Mouse (Mus musculus) thymus, adult 2 months (tissue): ENCODE results near the gene Iqub. TPM values are rescaled to one million over a fixed set of nuclear protein-coding genes. Genes with fewer than 3 reads are reported as not detected.

ENCODE experiments used
- DNase-seq: peaks from one replicate; pipeline ENCODE4 v3.0.0; 2021
- H3K27ac ChIP-seq: fragments of 200-500 bp; 2 replicates; pipeline ENCODE4 v1.5.1; 2012; ENCODE audit warnings: low read length, control low read depth; ENCODE audit not compliant: control insufficient read depth, insufficient read depth
- H3K27me3 ChIP-seq: fragments of 200-500 bp; 2 replicates; pipeline ENCODE4 v1.6.1; 2012; ENCODE audit warnings: mild to moderate bottlenecking, low read length, moderate library complexity, mixed read lengths; ENCODE audit not compliant: control insufficient read depth, insufficient read depth
- H3K36me3 ChIP-seq: fragments of 200-500 bp; 2 replicates; pipeline ENCODE4 v1.6.1; 2012; ENCODE audit warnings: mild to moderate bottlenecking, low read length, moderate library complexity; ENCODE audit not compliant: control insufficient read depth, insufficient read depth
- H3K4me1 ChIP-seq: fragments of 200-500 bp; replicated peaks from 2 replicates; pipeline ENCODE4 v1.6.1; 2012; ENCODE audit warnings: low read length; ENCODE audit not compliant: control insufficient read depth, insufficient read depth
- H3K4me3 ChIP-seq: fragments of 200-500 bp; 2 replicates; pipeline ENCODE4 v1.5.1; 2012; ENCODE audit warnings: mild to moderate bottlenecking, low read length, control low read depth, moderate library complexity; ENCODE audit not compliant: control insufficient read depth, insufficient read depth
- CTCF ChIP-seq: fragments of 200-500 bp; IDR thresholded peaks from 2 replicates; pipeline ENCODE4 v1.5.1; 2012; ENCODE audit warnings: mild to moderate bottlenecking, control low read depth, low read length, moderate library complexity, borderline replicate concordance; ENCODE audit not compliant: control insufficient read depth, poor library complexity, insufficient read depth; ENCODE audit errors: extremely low read depth
- POLR2A ChIP-seq: fragments of 200-500 bp; IDR thresholded peaks from 2 replicates; pipeline ENCODE4 v1.6.1; 2012; ENCODE audit warnings: mild to moderate bottlenecking, low read length, control low read depth, moderate library complexity; ENCODE audit not compliant: control insufficient read depth, poor library complexity, insufficient read depth; ENCODE audit errors: extremely low read depth
- WGBS: fragments of 180-500 bp; shearing (Covaris S2); methylation state at CpG from one replicate; pipeline ENCODE4 v1.1.7; 2018; 5-methylcytosine and 5-hydroxymethylcytosine counted together
- polyA plus RNA-seq: library from polyadenylated mRNA; depleted of rRNA; stranded (reverse); fragments of >200 nt; gene quantifications from 2 replicates; pipeline ENCODE4 v1.2.3, GENCODE M21; 2012; rRNA removed

Gene Iqub
- polyA plus RNA-seq, 1 experiment: 0.05 TPM

DNA sequence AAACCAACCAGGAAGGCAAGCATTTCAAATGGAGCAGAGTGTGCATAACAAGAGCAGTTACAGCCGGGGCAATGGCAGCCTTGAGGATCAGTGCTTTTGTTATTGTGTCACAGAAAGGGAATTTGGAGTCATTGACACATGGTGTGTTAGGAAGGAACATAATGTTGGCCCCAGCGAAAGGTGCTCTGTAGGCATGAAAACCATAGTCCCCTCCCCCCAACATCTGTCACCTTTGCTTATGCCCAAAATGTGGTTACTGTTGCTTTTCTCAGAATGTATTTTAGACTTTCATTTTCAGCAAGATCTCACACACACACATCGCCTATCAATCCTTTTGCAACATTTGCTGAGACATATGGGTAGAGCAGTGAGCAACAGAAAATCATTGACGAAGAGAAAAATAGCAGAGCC lies 117.6 kb downstream of the Iqub start:
- WGBS: 81% methylated on average over 4 of the region's 4 CpGs
- TF ChIP-seq POLR2A: no peak
- TF ChIP-seq CTCF: no peak
- no peaks in the 10 kb centered on the region for H3K36me3 ChIP-seq
- H3K4me3 ChIP-seq: no peak overlapping the region
- no peak for DNase-seq
- H3K27me3 ChIP-seq: no peaks in the 10 kb centered on the region
- H3K27ac ChIP-seq: no peak overlapping the region
- no peaks in the 10 kb centered on the region for H3K4me1 ChIP-seq

Other genes with a start within 250 kb of the Iqub start
- gene Ndufa5, start 12.9 kb upstream of the Iqub start, polyA plus RNA-seq: 3.6 and 3.8 TPM in 2 replicates
- gene Asb15, start 13.1 kb upstream of the Iqub start, polyA plus RNA-seq: 1.1 TPM in 1 of 2 replicates, not detected in the other
- 0.54 and 6.4 TPM in 2 replicates for gene Lmod2, start 82.7 kb upstream of the Iqub start, polyA plus RNA-seq
- 46.3 and 87.3 TPM in 2 replicates for gene Wasl, start 149.9 kb upstream of the Iqub start, polyA plus RNA-seq
- not detected in 2 replicates for gene Hyal6, start 218.2 kb upstream of the Iqub start, polyA plus RNA-seq
- not detected in 2 replicates for gene Hyal4, start 233.3 kb upstream of the Iqub start, polyA plus RNA-seq